Mouse (Mus musculus) olfactory bulb, adult 2 months (tissue): ENCODE results near the gene Phkg2. TPM values are rescaled to one million over a fixed set of nuclear protein-coding genes. Genes with fewer than 3 reads are reported as not detected.

Experiments used
- H3K27ac ChIP-seq: fragments of 200-500 bp; 2 replicates; pipeline ENCODE4 v1.5.1; 2012; ENCODE audit warnings: low read depth, low read length; ENCODE audit not compliant: insufficient read depth
- H3K4me1 ChIP-seq: fragments of 200-500 bp; 2 replicates; pipeline ENCODE4 v1.6.1; 2012; ENCODE audit warnings: low read length; ENCODE audit not compliant: control insufficient read depth, insufficient read depth
- H3K4me3 ChIP-seq: fragments of 200-500 bp; 2 replicates; pipeline ENCODE4 v1.5.1; 2012; ENCODE audit warnings: mild to moderate bottlenecking, low read depth, low read length, moderate library complexity; ENCODE audit not compliant: insufficient read depth
- CTCF ChIP-seq: fragments of 200-500 bp; IDR thresholded peaks from 2 replicates; pipeline ENCODE4 v1.5.1; 2012; ENCODE audit warnings: low read depth, mild to moderate bottlenecking, low read length, moderate library complexity; ENCODE audit not compliant: insufficient read depth
- POLR2A ChIP-seq: fragments of 200-500 bp; IDR thresholded peaks from 2 replicates; pipeline ENCODE4 v1.6.1; 2012; ENCODE audit warnings: mild to moderate bottlenecking, low read depth, low read length, moderate library complexity; ENCODE audit not compliant: insufficient read depth
- WGBS: fragments of 180-500 bp; shearing (Covaris S2); methylation state at CpG from one replicate; pipeline ENCODE4 v1.1.7; 2018; 5-methylcytosine and 5-hydroxymethylcytosine counted together
- polyA plus RNA-seq: library from polyadenylated mRNA; stranded (reverse); fragments of >200 nt; gene quantifications from 2 replicates; pipeline ENCODE4 v1.2.4, GENCODE M21; 2012; ENCODE audit warnings: low replicate concordance; ENCODE audit not compliant: missing spikeins, insufficient read depth, insufficient read length

Gene Phkg2
- polyA plus RNA-seq = not detected in 2 replicates

DNA sequence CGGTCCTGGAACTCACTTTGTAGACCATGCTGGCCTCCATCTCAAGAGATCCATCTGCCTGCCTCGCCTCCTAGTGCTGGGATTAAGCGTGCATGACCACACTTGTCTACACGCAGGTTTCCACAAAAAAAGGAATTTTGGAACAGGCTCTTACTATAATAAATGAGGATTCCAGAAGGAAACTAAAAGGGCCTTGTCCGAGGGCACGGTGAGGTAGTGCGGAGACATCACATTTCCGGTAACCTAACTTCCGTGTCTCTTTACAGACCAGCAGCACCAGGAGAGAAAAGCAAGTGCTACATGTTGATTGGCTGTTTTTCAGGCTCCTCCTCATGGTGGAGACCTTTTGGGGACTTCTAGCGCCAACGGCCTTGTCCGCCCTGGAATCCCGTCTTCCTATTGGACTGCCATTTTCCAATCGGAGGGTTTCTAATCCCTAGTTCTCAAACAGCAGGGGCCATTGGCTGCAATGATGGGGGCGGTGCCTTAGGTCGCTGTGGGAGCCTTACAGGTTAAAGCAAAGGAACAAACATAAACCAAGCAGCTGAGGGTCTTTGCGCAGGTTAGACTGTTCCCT lies at the start of gene Phkg2:
Gene Phkg2 (plus strand): TSS at position 446 of the 577 bp plus-strand sequence.
- H3K4me3 ChIP-seq = peak within 1 kb of the TSS; percentile 97
- H3K4me1 ChIP-seq = peaks cover 6% of the 10 kb centered on the region
- H3K27ac ChIP-seq = peak within 1 kb of the TSS; percentile 54; the same call in 1 of the 2 replicates
- under 1% methylated on average over 17 of the region's 17 CpGs for WGBS
- TF ChIP-seq POLR2A = no peak
- TF ChIP-seq CTCF = no peak

DNA sequence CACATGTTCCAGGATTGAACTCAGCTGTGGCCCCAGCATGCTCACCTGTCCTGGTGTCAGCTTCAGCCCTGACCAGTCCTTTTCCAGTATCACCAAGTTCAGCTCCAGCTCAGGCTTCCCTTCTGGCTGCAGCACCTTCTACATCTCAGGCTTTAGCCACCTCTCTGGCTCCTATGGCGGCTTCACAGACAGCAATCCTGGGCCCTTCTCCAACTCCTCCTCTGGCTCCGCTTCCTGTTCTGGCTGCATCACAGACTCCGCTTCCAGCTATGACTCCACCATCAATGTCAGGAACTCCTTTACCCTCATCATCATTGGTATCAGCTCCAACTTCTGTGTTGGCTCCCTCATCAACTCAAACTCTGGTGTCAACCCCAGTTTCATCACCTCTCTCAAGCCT lies 31.5 kb upstream of the Phkg2 start:
- WGBS = 59% methylated on average over 3 of the region's 3 CpGs
- peaks cover 9% of the 10 kb centered on the region; the same call in 1 of the 2 replicates for H3K4me1 ChIP-seq
- H3K4me3 ChIP-seq = no peak overlapping the region
- no peak overlapping the region for H3K27ac ChIP-seq
- TF ChIP-seq POLR2A (no peak), CTCF (no peak)

- TF ChIP-seq POLR2A (no peak), CTCF (no peak)
- Histone ChIP-seq H3K4me3 (no peak overlapping the region), H3K27ac (no peak overlapping the region), H3K4me1 (peaks cover 3% of the 10 kb centered on the region; the same call in 1 of the 2 replicates)
- 36% methylated on average over 15 of the region's 15 CpGs for WGBS
Observed at GRCm38 (mm10) chr7:127549116-127549835, 23.9 kb upstream of the Phkg2 start.

DNA sequence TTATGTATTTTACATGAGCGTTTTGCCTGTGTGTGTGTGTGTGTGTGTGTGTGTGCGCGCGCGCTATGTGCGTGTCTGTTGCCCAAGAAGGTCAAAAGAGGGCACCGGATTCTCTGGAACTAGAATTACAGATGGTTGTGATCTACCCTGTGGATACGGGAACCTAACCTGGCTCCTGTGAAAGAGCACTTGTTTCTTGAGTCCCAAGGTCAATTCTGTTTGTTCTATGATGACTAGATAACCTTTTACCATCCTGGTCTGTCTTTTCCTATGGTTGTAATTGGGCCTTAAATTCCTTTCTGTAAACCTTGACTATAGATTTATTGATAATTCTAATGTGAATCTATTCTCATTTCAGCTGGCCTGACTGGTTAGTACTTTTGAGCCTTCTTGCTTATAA lies 21.6 kb upstream of the Phkg2 start:
- Histone ChIP-seq H3K27ac (no peak overlapping the region), H3K4me3 (no peak overlapping the region), H3K4me1 (peaks cover 3% of the 10 kb centered on the region; the same call in 1 of the 2 replicates)
- TF ChIP-seq POLR2A = no peak
- TF ChIP-seq CTCF = no peak
- 94% methylated on average over 8 of the region's 8 CpGs for WGBS

DNA sequence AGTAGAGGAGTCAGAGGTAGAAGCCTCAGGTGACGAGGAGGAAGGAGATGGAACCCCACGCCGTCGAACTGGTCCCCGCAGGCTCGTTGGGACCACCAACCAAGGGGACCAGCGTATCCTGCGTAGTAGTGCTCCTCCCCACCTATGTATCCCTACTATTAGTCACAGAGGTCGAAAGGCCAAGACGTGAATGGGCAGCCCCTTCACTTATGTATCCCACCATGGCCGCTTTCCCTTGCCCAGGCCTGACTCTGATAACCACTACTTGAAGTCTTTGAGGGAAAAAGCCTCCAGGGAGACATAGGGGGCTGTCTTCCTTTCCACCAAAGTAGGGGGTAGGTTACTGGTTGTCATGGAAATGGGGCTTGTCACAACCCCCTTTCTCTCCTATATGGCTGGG lies 12.6 kb upstream of the Phkg2 start:
- TF ChIP-seq POLR2A = no peak
- TF ChIP-seq CTCF = no peak
- Histone ChIP-seq H3K4me1 (peaks cover 4% of the 10 kb centered on the region; the same call in 1 of the 2 replicates), H3K4me3 (no peak overlapping the region), H3K27ac (no peak overlapping the region)
- WGBS = 96% methylated on average over 11 of the region's 11 CpGs

GRCm38 (mm10) chr7:127561340-127561858 lies 11.7 kb upstream of the Phkg2 start, which contains the start of gene Tmem265:
Gene Tmem265 (plus strand): TSS chr7:127561390.
- WGBS = 81% methylated on average over 5 of the region's 5 CpGs
- no peak within 1 kb of the TSS for H3K4me3 ChIP-seq
- peaks cover 4% of the 10 kb centered on the region; the same call in 1 of the 2 replicates for H3K4me1 ChIP-seq
- no peak for TF ChIP-seq POLR2A
- TF ChIP-seq CTCF = no peak
- no peak within 1 kb of the TSS for H3K27ac ChIP-seq

GRCm38 (mm10) chr7:127564381-127565150 lies 8.6 kb upstream of the Phkg2 start:
- 48% methylated on average over 6 of the region's 6 CpGs for WGBS
- TF ChIP-seq POLR2A (no peak), CTCF (no peak)
- Histone ChIP-seq H3K4me1 (peaks cover 4% of the 10 kb centered on the region; the same call in 1 of the 2 replicates), H3K4me3 (no peak overlapping the region), H3K27ac (peak overlapping the region; percentile 21; the same call in 1 of the 2 replicates)

GRCm38 (mm10) chr7:127573503-127574008 lies 416 bp downstream of the Phkg2 start:
- 1% methylated on average over 28 of the region's 28 CpGs for WGBS
- Histone ChIP-seq H3K27ac (peak overlapping the region; percentile 54; the same call in 1 of the 2 replicates), H3K4me1 (peaks cover 6% of the 10 kb centered on the region), H3K4me3 (peak overlapping the region; percentile 97)
- TF ChIP-seq CTCF (no peak), POLR2A (no peak)
